Mouse (Mus musculus): ENCODE data around the gene Tor4a. TPM values are rescaled to one million over a fixed set of nuclear protein-coding genes. Genes with fewer than 3 reads are reported as not detected.

Gene Tor4a
- total RNA-seq, 2 experiments from 2014 or later = 4.4 to 5.8 TPM

DNA sequence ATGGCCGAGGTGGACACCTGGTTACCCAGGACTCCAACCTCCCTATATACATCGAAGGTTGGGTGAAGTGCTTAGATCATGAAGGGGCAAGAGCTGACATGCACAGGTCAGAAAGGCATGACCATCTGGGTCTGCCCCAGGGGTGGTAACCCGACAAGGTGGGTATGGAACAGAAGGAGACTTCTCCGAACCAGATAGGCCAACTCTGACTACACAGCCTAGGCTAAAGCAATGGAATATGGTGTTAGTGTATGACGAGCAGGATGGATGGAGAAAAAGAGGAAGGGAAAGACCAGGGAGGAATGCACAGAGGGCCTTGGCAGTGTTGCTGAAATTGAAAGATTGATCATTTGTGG is 10.1 kb downstream of the Tor4a start:
- no peak for DNase-seq

DNA sequence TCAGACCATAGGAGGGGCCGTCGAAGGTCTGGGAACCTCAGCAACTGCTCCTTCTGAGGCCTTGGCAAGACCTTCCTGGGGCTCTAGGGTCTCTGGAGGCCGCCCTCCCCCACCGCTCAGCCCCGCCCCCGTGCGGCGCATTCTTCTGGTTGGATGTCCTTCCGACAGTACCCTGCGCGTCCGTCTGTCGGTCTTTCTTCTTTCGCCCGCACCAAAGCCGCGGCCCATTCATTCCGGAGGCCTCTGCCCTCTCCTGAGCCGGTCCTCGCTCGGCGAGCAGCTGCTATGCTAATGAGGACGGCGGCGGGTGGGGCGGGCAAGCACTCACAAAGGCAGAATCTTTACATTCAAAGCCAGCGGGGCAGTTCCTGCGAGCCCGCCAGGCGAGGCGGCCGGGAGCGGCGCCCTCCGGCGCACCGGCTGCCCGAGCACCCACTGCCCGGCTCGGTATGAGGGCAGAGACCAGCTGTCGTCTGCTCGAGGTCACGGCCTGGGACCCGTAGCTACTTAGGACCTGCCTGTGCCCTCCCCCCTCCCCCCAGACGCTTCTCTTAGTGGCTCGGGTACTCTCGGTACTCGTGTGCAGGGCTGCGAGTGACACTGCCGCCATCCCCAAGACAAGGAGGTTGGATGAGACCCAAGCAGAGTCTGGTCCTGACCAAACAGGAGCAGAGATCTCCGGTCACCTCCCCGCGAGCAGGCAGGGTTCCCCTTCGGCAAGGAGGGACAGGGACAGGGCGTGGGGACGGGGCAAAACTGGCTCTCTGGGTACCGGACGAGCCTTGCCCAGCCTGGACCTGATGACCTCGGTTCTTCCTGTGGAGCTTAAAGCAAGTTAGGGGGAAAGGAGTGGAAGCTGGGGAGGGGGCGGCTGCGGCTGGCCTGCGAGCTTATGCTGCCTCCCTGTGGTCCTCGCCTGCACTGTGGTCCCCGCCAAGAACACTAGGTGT is 10.8 kb downstream of the Tor4a start:
- DNase-seq = peak; percentile 68

DNA sequence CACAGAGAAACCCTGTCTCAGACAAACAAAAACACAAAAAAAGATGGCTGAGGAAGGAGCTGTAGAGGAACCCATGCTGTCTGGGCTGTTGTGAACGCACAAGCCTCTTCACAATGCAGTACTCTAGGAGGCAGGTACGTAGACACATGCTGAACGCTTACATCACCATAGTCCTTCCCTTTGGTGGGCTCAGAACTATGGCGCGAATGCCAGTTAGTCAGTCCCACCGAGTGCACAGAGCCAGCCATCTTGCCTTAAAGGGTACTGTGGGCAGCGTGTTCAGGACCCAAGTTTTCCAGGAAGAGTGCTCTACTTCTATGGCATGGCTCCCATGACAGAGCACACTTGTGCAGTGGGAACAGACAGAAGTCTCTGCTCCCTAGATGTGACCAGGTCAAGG is 12.2 kb downstream of the Tor4a start:
- DNase-seq = no peak

DNA sequence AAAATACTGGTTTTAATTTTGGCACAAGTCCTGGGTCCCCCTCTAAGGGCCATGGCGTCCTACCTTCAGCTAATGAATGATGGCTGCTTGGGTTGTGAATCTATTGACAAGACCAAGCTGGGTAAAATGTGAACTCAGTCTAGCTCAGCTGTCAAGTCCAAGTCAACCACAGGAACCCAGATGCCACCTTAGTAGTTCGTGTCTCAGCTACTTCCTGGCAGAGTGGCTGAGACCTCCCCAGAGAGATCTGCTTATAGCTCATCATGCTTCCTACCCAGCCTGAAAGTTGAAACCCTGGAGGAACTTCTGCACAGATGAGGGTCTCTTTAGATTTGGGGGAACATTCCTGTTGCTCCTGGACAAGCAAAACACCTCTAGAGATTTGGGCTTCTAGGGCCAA is 13.3 kb downstream of the Tor4a start:
- no peak for DNase-seq

DNA sequence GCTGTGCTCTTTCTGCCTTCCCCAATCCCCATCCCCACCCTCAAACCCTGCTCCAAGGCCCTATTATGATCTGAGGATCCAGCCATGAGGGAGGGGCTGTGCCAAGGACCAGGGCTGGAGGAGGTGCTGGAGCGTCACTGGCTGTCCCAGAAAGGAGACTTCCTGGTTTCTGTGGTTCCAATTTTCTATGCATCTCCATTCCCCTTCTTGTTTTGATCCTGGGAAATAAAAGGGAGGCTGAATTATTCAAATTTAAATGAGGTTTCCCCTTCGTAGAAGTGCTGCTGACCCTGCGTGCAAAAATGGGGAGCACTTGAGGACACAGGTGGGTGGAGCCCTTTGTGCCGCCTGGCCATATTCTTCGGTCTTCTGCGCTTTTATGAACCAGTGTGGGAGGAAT is 14.0 kb downstream of the Tor4a start:
- no peak for DNase-seq

DNA sequence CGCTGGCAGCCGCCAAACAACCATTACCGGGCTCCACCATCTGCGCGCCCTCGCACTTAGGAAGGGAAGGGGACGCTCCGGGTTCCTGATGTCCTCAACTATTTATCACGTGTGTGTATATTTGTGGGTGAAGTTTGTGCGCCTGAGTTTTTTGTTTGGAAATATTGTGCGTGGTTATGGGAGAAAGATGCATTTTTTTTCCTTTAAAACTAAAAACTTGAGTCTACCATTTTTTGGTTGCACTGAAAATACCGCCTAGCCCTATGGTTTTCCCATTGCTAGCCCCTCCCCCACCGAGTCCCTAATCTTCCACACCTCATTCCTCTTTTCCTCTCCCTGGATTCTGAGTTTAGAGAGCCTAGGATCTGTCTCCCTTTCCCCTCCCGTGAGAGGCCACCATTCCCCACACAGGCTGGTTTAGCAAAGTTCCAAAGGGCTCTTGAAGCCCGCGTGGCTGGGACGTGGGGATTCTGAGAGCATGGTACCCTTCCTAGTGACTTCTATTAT is 14.7 kb downstream of the Tor4a start:
- no peak for DNase-seq

DNA sequence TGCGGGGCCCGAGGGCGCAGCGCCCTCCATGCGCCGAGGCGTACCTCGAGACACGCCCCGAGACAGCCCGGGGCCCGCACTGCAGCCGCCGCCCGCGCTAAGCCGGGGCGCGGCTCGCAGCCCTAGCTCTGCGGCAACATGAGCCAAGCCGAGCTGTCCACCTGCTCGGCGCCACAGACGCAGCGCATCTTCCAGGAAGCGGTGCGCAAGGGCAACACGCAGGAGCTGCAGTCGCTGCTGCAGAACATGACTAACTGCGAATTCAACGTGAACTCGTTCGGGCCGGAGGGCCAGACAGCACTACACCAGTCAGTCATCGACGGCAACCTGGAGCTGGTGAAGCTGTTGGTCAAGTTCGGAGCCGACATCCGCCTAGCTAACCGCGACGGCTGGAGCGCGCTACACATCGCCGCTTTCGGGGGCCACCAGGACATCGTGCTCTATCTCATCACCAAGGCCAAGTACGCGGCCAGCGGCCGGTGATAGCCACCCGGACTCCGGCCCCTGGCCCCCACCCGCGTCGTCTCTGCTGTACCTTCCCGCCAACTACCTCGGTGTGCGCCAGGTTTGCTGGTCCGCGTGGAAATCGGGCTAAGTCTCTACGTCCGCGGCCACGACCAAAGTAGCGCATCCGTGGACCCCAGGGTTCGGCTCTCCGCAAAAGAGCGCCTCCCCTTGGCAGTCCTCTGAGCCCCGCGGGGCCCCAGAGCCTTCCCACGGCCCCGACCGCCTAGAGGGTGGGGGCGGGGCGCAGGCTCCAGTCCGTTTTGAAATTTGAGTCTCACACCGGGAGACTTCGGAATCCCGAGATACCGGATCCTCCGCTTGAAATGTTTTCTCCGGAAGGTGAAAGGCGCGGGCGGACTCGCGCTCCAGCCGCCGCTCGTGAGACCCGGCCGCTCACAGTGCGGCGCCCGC is 15.5 kb downstream of the Tor4a start:
- DNase-seq = peak; percentile 68

DNA sequence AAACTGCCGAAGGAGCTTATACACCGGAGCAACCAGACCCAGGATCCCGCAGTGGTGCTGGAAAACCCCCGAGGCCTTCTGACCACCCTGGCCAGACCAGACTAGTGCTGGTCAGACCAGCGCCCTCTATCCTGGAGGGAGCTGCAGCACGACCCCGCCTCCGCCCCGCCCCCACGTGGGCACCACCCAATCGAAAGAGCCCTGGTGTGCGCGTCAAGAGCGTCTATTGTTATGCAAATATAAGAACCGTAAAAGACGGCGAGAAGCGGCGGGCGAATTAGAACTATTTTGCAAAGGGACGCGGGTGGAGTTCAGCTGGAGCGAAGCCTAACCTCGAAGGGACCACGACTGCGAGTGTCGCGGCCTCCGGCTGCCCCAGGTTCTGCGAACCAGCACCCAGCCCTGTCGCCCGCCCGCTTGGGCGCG is 16.2 kb downstream of the Tor4a start, which contains the start of gene Nrarp:
TSS of gene Nrarp (plus strand) at position 281 of the 426 bp plus-strand sequence.
- peak; percentile 96 for DNase-seq

DNA sequence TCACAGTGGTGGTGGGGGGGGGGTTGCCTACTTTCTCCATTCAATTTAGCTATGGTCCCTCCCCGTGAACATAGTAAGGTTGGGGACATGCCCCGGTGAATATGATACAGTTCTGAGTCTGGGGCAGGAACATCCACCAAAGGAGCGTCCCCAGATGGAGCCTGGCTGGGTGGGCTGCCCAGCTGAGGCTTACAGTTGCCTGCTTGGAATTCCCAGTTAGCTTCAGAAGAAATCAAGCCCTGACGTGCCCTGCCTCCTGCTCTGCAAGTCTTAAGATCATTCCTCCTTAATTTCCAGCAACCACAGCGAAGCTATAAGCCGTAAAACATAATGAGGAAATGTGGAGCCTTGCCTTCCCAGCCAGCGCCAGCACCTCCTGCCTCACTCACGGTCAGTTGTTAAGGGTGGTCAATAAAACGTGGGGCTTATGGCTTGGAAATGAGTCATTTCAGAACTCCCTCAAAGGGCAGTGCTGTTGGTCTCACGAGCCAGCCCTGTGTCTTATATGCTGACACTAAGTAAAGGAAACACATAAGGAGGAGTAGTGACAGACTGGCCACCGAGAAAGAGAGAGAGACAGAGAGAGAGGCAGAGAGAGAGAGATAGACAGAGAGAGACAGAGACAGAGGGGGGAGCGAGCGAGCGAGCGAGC is 17.0 kb downstream of the Tor4a start:
- no peak for DNase-seq

DNA sequence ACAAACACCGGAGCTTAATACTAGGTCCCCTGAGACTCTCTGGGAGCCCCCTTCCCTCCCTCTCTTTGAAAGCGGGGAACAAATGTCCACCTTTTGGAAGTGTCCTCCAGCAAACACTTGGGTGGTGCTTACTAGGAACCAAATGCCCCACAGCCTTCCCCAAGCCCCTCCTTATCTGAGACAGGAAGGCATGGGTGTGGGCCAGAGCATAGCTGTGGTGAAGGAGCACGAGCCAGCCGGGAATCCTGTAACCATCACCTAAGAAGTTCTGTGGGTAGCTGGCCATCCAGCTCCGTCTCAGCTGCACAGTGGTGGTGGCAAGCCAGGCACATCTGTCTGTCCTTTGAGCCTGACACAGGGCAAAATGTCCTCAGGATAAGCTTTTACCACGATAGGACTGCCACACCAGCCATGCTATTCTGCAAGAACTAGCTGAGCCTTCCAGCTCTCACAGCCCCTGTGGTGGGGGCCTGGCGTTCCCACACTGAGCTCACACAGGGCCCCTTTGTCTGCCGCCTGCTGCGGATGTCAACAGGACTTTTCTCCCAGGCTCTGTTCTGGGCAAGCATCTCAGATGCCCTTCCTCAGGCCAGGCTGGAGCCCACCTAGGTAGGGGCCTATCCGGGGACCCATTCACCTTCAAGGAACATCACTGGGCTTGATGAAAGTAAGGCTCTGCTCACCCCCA is 18.3 kb downstream of the Tor4a start:
- DNase-seq = no peak

DNA sequence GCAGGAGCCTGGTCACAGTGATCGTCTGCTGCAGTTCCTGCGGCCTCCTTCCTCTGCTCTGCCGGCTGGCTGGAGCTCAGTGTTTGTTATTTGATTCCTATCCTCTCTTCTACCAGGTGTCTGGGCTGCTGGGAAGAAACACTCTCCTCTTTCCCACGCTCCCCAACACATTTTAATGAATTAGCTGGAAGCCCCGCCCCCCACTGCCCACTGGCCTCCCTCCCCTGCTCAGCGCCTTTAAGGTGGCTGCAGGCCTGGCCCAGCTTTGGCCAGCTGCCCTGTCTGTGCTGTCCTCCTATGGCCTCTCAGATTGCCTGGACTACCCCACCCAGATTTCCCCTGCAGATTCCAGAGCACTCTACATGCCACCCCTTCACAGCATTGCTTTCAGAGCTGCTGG is 19.0 kb downstream of the Tor4a start:
- DNase-seq = peak; percentile 70

DNA sequence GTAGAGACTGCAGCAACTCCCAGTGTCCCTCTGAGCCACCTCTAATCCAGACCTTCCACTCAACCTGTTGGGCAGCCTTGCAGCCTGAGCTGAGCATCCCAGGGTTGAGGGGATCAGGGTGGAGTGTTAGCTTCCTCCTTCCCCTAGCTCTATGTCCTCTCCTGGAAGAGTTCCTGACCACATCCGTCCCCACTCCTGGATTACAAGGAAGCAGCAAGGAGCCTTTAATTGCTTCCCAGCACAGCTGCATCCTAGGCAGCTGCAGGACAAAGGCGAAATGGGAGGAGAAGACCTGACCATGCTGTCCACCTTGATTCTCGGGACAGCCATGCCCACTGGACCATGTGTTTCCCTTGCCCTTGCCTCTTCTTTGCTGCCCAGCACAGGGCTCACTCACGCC is 19.6 kb downstream of the Tor4a start:
- no peak for DNase-seq

DNA sequence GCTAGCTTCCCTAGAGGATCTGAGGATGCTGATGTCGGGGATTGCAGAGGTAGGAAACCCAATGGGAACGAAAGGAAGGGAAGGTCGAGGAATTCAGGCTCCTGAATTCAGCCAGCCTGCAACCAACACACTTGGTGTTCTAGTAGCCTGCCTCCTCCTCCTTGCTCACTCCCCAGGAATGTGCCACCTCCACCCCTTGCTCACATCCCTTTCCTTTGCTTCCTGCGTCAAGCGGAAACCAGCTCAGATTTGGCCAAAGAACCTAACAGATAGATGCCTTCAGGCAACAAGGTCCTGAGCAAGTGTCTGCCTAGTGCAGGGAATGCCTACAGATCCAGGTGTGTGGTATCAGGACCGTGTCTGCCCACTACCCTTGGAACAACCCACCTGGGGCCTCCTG is 20.1 kb downstream of the Tor4a start:
- DNase-seq = no peak

DNA sequence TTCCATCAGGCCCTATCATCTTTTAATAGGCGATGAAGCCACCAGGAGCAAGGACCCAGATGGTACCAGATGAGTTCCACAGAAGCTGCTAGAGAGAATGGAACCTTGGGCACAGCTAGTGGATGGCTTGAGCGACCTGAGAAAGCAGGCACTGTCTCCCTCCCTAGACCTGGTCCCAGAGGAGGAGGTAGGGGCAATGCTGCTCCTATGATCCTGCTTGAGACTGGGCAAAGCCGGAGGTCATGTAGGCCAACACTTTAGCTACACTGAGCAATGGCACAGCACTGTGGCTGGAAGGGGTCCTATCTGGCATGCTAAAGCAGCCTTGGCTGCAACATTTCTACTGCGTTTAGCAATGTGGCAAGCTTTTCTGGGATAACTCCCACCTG is 21.0 kb downstream of the Tor4a start:
- DNase-seq = no peak

DNA sequence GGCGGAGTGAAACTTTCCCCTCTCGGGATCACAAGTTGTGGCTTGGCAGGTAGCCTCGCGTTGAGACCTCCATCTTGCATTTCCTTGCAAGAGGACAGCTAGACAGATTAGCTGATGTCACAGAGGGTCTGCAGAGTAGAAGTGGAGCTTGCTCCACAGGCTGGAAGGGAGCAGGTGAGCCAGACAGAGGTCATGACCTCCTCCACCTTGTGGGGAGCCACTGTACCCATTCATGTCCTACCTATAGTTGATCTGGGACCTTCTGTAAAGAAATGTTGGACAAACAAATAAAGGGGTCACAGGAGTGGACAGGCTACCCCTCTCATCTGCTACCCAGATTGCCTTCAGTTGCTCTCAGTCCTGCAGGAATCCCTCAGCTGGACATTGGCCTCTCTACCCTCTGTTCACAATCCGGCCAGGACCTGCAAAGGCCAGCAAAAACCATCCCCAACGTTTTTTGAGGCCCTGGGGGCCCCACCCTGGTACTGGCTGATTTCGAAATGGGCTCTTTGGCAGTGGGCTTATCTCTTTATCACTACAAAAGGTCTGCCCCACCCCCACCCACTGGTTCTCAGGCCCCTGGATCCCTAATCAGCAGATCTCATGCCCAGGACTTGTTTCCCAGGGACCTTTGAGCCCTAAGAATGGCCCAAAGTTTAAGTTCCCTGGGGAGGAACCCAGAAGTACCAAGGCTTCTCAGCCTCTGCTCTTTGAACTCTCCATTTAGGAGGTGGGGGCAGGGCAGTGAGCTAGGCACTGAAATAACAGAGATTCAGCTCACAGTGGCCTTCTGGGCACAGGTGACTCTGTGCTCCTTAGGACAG is 21.6 kb downstream of the Tor4a start:
- no peak for DNase-seq

DNA sequence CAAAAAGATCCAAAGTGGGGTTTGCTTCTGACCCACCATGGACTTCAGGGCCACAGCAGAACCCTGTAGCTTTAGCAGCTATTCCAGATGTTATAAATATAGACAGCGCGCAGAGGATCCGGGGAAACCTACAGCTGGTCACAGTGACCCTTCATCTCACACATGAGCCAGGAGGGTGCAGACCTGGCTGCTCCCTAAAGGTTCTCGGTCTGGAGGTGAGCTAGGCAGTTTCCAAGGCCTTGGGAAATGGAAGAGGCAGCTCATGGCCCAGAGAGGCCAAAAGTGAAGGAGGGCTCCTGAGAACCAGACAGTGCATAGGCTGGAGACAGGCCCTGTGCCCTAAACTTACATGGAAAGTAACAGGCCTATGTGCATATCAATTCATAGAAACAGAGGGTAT is 22.9 kb downstream of the Tor4a start:
- no peak for DNase-seq

DNA sequence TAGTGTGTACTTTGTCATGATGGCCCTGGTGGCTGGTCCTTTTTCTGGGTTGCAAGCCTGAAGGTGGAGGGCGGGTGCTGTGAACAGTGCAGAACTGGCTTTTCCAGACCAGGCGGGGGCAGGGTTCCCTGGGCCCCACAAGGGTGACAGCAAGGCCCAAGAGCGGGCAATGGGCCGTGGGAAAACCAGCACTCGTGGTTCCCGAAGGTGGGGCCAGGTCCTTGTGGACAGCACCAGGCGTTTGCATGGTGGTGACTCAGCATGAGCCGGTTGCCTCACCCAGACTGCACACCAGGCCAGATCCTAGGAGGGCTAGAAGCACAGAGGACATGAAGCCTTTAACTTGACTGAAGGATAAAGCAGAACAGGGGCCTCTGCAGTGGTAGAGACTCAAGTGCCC is 24.1 kb downstream of the Tor4a start:
- no peak for DNase-seq

DNA sequence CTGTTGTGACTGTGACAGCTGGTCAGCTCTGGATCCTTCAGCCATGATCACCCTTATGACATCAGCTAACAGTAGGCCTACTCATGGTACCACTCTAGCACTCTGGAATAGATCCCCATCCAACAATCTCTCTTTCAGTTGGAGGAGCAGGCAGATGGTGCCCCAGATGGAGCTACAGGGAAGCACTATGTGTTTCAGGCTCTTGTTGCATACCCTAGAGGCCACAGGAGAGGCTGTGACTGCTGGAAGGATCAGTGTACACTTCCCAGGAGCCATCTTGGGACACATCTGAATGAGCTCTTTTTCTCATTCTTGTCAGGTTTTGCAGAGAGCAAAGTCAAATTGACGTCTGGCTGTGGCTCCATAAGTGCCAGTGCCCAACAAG is 24.9 kb downstream of the Tor4a start:
- DNase-seq = no peak

DNA sequence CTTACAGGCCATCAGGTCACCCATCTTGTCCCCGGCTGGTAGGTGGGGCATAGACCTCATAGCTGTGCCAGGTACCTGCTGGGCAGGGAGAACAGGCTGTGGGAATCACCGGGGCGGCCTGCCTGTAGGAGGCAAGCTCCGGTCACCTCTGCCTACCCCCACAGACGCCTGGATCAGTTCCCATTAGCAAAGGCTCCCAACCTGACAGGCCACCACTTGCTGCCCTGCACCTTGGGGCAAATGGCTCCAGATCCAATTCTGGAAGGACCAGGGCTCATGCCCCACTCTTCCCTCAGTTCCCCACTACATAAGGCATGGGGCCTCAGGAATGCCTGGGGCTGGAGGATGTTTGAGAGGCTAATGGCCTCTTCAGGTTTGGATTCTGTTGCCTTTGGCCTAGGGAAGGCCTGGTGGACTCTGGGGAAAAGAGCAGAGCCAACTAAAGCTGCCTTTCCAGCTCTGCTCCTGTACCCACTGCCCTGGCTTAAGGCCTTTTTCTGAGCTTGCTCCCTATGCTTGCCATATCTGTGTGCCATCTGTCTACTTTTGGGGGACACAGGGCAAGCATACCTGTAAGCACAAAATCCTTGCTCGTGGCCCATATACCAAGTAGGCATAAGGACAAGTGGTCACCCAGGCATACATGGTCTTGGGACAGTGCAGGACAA is 25.5 kb downstream of the Tor4a start:
- no peak for DNase-seq

DNA sequence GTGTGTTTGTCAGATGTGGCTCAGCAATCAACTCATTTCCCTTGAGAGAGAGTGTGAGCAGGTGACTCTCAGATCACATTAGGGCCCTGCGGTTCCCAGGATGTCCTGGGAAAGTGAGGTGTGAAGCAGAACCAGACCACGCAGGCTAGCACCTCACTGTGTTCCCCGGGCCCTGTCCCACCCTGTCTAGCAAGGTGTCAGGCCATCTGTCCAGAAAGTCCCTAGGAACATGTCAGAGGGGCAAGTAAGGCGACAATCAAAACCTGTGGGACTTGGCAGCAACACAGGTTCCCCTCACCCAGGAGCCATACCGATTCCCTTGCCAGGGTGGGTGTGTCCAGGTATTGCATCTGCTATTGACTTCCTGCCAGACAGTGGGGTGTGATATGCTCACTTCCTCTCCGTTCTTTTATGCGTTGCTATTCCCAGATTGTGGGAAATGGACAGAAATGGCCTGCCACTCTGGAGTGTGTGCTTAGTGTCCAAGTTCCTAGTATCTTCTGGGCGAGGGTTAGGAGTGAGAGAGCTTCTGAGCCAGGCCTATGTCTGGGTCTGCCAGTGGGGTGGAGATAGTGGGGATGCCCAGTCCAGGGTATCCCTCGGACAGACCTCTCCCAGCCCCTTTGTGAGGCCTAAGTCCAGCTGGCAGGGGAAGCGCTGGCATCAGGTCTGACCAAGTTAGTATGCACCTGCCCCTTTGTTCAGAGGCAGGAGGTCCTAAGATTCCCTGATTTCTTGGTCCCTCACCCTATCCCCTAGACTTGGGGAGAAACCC is 26.2 kb downstream of the Tor4a start:
- no peak for DNase-seq

Data from heart, postnatal 4 days (tissue).